Mouse (Mus musculus): ENCODE results near the gene Fhdc1.

DNA sequence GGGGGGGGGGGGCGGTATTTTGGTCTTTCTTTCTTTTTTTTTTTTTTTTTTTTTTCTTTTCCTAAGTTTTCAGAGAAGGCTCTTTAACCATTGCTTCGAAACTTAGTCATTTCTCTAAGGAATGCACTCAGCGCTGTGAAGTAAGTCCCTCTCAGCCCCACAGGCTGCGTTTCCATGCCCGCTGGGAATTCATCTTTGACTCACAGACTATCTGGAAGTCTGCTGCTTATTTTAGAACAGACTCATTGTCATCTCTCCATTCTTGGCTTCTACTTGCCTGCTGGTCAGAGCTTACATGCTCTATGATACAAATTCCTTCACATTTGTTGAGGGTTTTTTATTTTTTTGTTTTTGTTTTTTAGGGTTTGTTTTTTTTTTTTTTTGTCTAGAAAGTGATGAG, 76.8 kb downstream of the Fhdc1 start:
- TF ChIP-seq CTCF (IDR thresholded peaks at IDR 0.05; ENCODE audit: low read depth, low read length) (no peak), POLR2A (IDR thresholded peaks at IDR 0.05; ENCODE audit: extremely low read depth, insufficient read depth, low read length) (no peak)

Measured in liver, adult 2 months (tissue).